Mouse (Mus musculus): Measurements from ENCODE around the gene Myo1h. TPM values are rescaled to one million over a fixed set of nuclear protein-coding genes. Genes with fewer than 3 reads are reported as not detected.
A peak's percentile ranks its signal among the peaks of the same experiment; 100 is the strongest.

Gene Myo1h
- polyA plus RNA-seq, 1 experiment = 0.69 TPM

GRCm38 (mm10) chr5:114351490-114351889 is 62.5 kb downstream of the Myo1h start:
- H3K27ac ChIP-seq (ENCODE audit: control insufficient read depth, insufficient read depth, low read length) = no peak overlapping the region
- TF ChIP-seq POLR2A (IDR thresholded peaks at IDR 0.05; ENCODE audit: control insufficient read depth, extremely low read depth, insufficient read depth, low read length, poor library complexity) = no peak
- no peak for TF ChIP-seq CTCF (IDR thresholded peaks at IDR 0.05; ENCODE audit: borderline replicate concordance, control insufficient read depth, extremely low read depth, insufficient read depth, low read length, poor library complexity)
- H3K27me3 ChIP-seq (ENCODE audit: control insufficient read depth, insufficient read depth, low read length) = no peaks in the 10 kb centered on the region
- no peak for DNase-seq
- WGBS = 78% methylated on average over 10 of the region's 10 CpGs
- no peaks in the 10 kb centered on the region for H3K36me3 ChIP-seq (ENCODE audit: control insufficient read depth, insufficient read depth, low read length)
- H3K4me3 ChIP-seq (ENCODE audit: control insufficient read depth, insufficient read depth, low read length) = no peak overlapping the region
- no peaks in the 10 kb centered on the region for H3K4me1 ChIP-seq (replicated peaks; ENCODE audit: control insufficient read depth, insufficient read depth, low read length)

DNA sequence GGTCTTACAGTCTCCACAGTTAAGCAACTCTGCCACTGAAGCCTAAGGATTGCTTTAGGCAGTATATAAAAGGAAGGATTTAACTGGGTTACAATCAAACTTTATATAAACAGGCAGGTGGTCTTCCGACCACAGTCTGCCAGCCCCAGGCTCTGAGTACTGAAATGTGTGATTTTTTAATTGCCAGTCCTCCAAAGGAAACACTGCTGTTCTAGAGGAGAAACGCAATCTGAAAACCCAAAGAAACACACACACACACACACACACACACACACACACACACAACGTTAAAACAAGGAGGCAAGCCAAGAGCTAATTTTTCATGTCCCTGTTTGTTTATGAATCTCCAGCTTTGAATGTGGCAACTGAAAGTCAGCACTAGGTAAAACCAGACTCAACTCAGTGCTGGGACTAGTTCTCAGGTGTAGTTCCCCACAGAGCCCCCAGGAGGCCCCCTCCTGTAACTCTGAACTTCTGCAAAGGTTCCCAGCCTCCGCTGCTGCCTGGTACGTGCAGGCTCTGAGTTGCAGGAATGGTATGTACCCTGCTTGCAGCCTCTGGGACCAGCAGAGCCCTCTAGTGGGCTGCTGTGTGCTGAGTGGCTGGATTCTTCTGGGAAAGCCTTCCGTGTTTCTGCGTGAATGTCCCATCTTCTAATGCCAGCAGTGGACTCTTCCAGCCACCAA is 67.4 kb downstream of the Myo1h start:
- 26% methylated on average over 7 of the region's 7 CpGs for WGBS
- peaks cover 5% of the 10 kb centered on the region; the same call in 1 of the 2 replicates for H3K4me1 ChIP-seq (replicated peaks; ENCODE audit: control insufficient read depth, insufficient read depth, low read length)
- TF ChIP-seq POLR2A (IDR thresholded peaks at IDR 0.05; ENCODE audit: control insufficient read depth, extremely low read depth, insufficient read depth, low read length, poor library complexity) (no peak), CTCF (IDR thresholded peaks at IDR 0.05; ENCODE audit: borderline replicate concordance, control insufficient read depth, extremely low read depth, insufficient read depth, low read length, poor library complexity) (peak; percentile 83)
- peak; percentile 79 for DNase-seq
- no peak overlapping the region for H3K4me3 ChIP-seq (ENCODE audit: control insufficient read depth, insufficient read depth, low read length)
- H3K27me3 ChIP-seq (ENCODE audit: control insufficient read depth, insufficient read depth, low read length) = no peaks in the 10 kb centered on the region
- no peaks in the 10 kb centered on the region for H3K36me3 ChIP-seq (ENCODE audit: control insufficient read depth, insufficient read depth, low read length)
- H3K27ac ChIP-seq (ENCODE audit: control insufficient read depth, insufficient read depth, low read length) = no peak overlapping the region

DNA sequence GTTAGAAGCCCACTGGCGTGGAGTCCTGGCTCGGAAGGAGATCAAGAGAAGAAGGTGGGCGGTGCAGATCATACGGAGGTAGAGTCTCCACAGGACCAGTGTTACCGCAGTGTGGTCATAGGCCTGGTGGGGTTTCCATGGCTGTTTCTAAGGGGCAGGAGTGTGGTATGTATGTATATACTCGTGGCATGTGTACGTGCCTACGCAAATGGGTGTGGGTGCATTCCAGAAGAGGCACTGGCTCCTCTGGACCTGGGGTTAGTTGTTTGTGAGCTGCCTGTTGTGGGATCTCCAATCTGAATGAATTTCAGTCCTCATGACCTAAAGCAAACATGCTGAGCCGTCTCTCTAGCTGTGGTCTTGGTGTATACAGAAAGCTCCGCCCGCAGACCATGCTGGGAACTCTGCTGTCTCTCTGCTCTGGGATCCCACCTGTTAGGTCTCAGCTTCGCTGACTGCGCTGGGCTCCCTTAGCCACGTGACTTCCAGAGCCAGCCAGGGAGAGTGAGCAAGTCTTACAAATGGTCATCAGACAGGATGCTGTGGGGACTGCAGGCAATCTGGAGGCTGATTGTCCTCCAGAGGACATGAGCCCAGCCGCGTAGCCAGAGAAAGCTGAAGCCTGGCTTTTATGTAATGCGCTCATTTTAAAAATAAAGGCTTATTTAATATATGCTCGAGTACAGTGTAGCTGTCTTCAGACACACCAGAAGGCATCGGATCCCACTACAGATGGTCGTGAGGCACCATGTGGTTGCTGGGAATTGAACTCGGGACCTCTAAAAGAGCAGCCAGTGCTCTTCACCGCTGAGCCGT is 68.2 kb downstream of the Myo1h start:
- TF ChIP-seq CTCF (IDR thresholded peaks at IDR 0.05; ENCODE audit: borderline replicate concordance, control insufficient read depth, extremely low read depth, insufficient read depth, low read length, poor library complexity) (peak; percentile 0; the same call in 1 of the 2 replicates), POLR2A (IDR thresholded peaks at IDR 0.05; ENCODE audit: control insufficient read depth, extremely low read depth, insufficient read depth, low read length, poor library complexity) (no peak)
- WGBS = 78% methylated on average over 23 of the region's 23 CpGs
- Histone ChIP-seq H3K27ac (ENCODE audit: control insufficient read depth, insufficient read depth, low read length) (no peak overlapping the region), H3K4me1 (replicated peaks; ENCODE audit: control insufficient read depth, insufficient read depth, low read length) (peaks cover 5% of the 10 kb centered on the region; the same call in 1 of the 2 replicates), H3K27me3 (ENCODE audit: control insufficient read depth, insufficient read depth, low read length) (no peaks in the 10 kb centered on the region), H3K4me3 (ENCODE audit: control insufficient read depth, insufficient read depth, low read length) (no peak overlapping the region), H3K36me3 (ENCODE audit: control insufficient read depth, insufficient read depth, low read length) (no peaks in the 10 kb centered on the region)
- DNase-seq = no peak

DNA sequence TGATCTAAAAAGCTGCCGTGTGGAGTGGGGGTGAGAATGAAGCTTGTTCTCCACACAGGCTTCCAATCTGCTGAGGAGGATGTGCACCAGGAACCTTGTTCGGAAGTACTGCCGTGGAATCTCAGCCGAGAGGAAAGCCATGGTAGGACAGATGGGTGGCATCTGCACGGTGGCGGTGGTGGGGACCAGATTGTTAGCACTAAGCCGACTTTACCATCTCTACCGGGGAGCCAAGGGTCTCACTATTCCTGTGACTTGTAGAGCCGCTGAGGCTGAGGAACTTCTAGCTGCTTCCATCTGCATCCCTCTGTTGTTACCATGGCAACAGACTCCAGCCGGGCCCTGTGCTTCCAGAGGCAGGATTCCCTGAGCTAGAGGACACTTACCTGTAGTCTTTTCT is 69.9 kb downstream of the Myo1h start:
- no peak overlapping the region for H3K27ac ChIP-seq (ENCODE audit: control insufficient read depth, insufficient read depth, low read length)
- TF ChIP-seq CTCF (IDR thresholded peaks at IDR 0.05; ENCODE audit: borderline replicate concordance, control insufficient read depth, extremely low read depth, insufficient read depth, low read length, poor library complexity) = no peak
- TF ChIP-seq POLR2A (IDR thresholded peaks at IDR 0.05; ENCODE audit: control insufficient read depth, extremely low read depth, insufficient read depth, low read length, poor library complexity) = no peak
- H3K4me1 ChIP-seq (replicated peaks; ENCODE audit: control insufficient read depth, insufficient read depth, low read length) = peaks cover 5% of the 10 kb centered on the region; the same call in 1 of the 2 replicates
- DNase-seq = no peak
- no peaks in the 10 kb centered on the region for H3K27me3 ChIP-seq (ENCODE audit: control insufficient read depth, insufficient read depth, low read length)
- no peaks in the 10 kb centered on the region; the same call in 1 of the 2 replicates for H3K36me3 ChIP-seq (ENCODE audit: control insufficient read depth, insufficient read depth, low read length)
- H3K4me3 ChIP-seq (ENCODE audit: control insufficient read depth, insufficient read depth, low read length) = no peak overlapping the region
- WGBS = 92% methylated on average over 10 of the region's 10 CpGs

- no peak overlapping the region for H3K27ac ChIP-seq (ENCODE audit: control insufficient read depth, insufficient read depth, low read length)
- TF ChIP-seq POLR2A (IDR thresholded peaks at IDR 0.05; ENCODE audit: control insufficient read depth, extremely low read depth, insufficient read depth, low read length, poor library complexity) (no peak), CTCF (IDR thresholded peaks at IDR 0.05; ENCODE audit: borderline replicate concordance, control insufficient read depth, extremely low read depth, insufficient read depth, low read length, poor library complexity) (no peak)
- H3K36me3 ChIP-seq (ENCODE audit: control insufficient read depth, insufficient read depth, low read length) = no peaks in the 10 kb centered on the region; the same call in 1 of the 2 replicates
- H3K4me3 ChIP-seq (ENCODE audit: control insufficient read depth, insufficient read depth, low read length) = no peak overlapping the region
- peaks cover 5% of the 10 kb centered on the region; the same call in 1 of the 2 replicates for H3K4me1 ChIP-seq (replicated peaks; ENCODE audit: control insufficient read depth, insufficient read depth, low read length)
- WGBS = 57% methylated on average over 8 of the region's 8 CpGs
- no peak for DNase-seq
- H3K27me3 ChIP-seq (ENCODE audit: control insufficient read depth, insufficient read depth, low read length) = no peaks in the 10 kb centered on the region
These were observed 70.6 kb downstream of the Myo1h start for GRCm38 (mm10) chr5:114359586-114359985.

- 63% methylated on average over 15 of the region's 15 CpGs for WGBS
- Histone ChIP-seq H3K4me3 (ENCODE audit: control insufficient read depth, insufficient read depth, low read length) (no peak overlapping the region), H3K36me3 (ENCODE audit: control insufficient read depth, insufficient read depth, low read length) (peaks cover 14% of the 10 kb centered on the region), H3K27ac (ENCODE audit: control insufficient read depth, insufficient read depth, low read length) (no peak overlapping the region), H3K4me1 (replicated peaks; ENCODE audit: control insufficient read depth, insufficient read depth, low read length) (peaks cover 5% of the 10 kb centered on the region; the same call in 1 of the 2 replicates), H3K27me3 (ENCODE audit: control insufficient read depth, insufficient read depth, low read length) (no peaks in the 10 kb centered on the region)
- TF ChIP-seq CTCF (IDR thresholded peaks at IDR 0.05; ENCODE audit: borderline replicate concordance, control insufficient read depth, extremely low read depth, insufficient read depth, low read length, poor library complexity) (no peak), POLR2A (IDR thresholded peaks at IDR 0.05; ENCODE audit: control insufficient read depth, extremely low read depth, insufficient read depth, low read length, poor library complexity) (no peak)
- DNase-seq = no peak
These were observed 72.0 kb downstream of the Myo1h start for GRCm38 (mm10) chr5:114360968-114361367.
